Mouse (Mus musculus) CD4-positive naive resting alpha-beta T cell, adult 57 days (primary cell): ENCODE data around the gene Acot7. TPM values are rescaled to one million over a fixed set of nuclear protein-coding genes. Genes with fewer than 3 reads are reported as not detected.

ENCODE experiments used
- total RNA-seq: library from RNA; stranded (reverse); gene quantifications from one replicate; pipeline ENCODE4 v1.2.4, GENCODE M21; 2023

The Acot7 gene
- total RNA-seq: 8.2 TPM

GRCm38 (mm10) chr4:152177537-152178343, at the start of gene Acot7:
Acot7 (plus strand) TSS chr4:152178134.

GRCm38 (mm10) chr4:152151966-152152544, 25.9 kb upstream of the Acot7 start, which contains the start of gene Espn:
Espn (minus strand) TSS chr4:152152371.

DNA sequence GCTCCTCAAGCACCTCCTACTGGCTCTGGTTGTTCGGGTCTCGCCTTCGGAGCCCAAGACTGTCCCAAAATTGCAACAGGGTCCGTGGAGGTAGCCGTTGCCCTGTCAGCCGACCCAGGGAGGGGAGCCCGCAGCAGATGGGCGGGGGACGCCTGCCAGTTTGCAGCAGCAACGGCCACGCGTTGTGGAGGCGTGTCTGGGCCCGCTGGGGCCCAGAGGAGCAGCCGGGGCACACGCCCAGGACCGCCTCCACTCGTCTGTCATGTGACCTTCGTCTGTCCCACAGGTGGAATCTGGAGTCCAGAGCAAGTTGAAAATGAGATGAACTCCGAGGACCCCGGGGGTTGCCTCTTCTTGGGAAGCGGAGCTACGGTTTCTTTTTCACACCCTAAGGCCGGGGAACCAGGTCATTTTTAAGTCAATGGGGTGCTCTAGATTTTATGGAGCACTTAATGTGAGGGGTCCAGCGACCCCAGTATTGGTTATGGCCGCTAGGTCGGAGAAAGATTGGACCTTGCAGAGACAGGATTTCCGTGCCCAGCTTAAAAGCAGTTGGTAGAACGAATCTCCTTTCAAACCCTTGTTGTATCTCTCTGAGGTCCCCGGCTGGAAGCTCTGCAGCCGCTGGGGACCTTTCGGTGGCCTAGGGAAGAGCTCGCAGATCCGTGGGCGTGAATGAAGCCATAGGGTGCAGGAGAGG, 19.2 kb upstream of the Acot7 start, which contains the start of gene Hes2:
TSS of gene Hes2 (plus strand) at position 283 of the 700 bp plus-strand sequence.

GRCm38 (mm10) chr4:152273621-152274236, 95.8 kb downstream of the Acot7 start, which contains the start of gene Gpr153:
Gpr153 (plus strand) TSS chr4:152274232.

DNA sequence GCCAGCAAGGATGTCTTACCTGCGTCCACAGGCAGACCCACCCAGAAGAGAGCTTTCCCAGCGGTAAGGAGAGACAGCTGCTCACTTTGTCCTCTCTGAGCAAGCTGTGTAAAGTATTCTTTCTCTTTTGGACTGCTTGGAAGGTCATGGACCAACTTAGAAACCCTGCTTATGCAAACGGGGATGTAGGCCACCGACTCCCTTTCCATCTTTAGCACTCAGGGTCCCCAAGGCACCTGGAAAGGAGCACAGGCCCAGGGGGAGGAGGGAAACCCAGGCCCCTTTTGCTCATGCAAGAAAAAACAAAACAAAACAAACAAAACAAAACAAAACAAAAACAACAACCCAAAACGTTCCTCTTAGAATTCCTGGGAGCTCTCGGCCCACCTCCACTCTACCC, 113.6 kb downstream of the Acot7 start, which contains the start of gene Hes3:
TSS of gene Hes3 (minus strand) at position 101 of the 400 bp plus-strand sequence.

DNA sequence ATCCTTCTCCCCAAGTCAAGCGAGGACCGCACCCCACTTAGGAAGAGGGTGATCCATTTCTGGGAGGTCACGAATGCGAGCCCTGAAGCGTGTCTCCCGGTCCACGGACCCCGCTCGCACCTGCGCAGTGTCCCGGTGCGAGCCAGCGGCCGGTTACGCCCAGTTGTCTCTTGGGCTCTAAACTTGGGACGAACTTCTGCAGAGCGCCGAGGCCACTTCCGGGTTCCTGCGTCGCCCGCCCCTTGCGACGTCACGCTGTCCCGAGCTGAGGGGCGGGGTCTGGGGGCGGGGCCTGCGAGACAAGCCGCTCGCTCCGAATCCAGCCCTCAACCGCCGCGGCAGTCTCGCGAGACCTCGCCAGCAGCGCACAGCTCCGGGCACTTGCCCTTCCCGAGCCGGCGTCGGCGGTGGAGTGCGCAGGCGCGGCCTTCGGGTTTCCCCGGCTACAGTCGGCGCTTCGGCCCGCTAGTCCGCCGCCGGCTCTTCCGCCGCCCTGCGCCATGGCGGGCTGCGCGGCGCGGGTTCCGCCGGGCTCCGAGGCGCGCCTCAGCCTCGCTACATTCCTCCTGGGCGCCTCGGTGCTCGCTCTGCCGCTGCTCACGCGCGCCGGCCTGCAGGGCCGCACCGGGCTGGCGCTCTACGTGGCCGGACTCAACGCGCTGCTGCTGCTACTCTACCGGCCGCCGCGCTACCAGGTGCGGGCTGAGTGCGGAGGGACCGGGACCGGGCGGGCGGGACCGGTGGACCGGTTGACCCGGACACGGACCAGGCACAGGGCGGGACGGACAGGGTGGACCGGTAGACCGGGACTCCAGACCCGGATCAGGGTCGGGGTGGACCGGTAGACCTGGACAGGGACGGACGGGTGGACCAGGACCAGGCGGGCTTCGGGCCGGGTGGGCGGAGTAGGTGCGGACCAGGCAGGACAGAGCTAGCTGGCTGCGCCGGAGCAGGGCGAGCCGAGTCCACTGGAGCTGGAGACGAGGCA, 119.2 kb downstream of the Acot7 start, which contains the start of gene Icmt:
TSS of gene Icmt (plus strand) at position 354 of the 988 bp plus-strand sequence.

DNA sequence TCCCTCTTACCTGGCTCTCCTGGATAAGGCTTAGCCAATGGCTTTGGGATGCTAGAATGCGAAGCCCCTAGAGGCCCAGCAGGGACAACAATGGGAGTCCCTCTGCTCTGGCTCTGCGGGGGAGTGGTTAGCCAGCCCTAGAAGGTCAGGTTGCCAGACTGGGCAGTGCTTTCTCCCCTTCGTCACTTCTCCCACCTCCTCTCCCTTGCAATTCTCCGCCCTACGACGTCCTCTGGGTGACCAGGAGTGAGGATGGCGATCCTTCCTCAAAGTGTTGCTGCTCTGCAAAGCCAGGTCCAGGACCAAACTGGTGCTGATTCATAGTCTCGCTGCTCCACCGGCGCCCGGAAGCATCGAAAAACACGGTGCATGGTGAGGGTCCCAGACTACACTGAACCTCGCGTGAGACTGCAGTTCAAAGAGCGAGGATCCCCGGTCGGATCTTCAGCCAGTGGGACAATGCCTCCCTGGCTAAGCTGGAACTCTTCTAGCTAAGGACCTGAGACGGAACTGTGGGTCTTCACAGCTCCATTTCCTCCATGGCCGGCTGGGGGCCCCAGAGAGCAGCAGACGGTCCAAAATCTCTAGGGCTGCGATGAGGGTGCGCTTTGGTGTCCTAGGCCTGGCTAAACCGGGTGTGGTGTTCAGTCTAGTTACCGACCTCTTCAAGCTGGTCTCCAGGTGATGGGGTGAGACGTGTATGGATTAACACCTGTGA, 140.7 kb downstream of the Acot7 start, which contains the start of gene Rnf207:
TSS of gene Rnf207 (minus strand) at position 477 of the 718 bp plus-strand sequence.

Other genes starting within 250 kb of the Acot7 start
- gene Dnajc11, start 244.4 kb upstream of the Acot7 start, total RNA-seq: 60.5 TPM
- 50.4 TPM for gene Thap3, start 189.1 kb upstream of the Acot7 start, total RNA-seq
- 13.1 TPM for gene Phf13, start 181.9 kb upstream of the Acot7 start, total RNA-seq
- 29.4 TPM for gene Klhl21, start 169.3 kb upstream of the Acot7 start, total RNA-seq
- gene Zbtb48, start 150.5 kb upstream of the Acot7 start, total RNA-seq: 16.8 TPM
- gene Tas1r1, start 139.6 kb upstream of the Acot7 start, total RNA-seq: 0.21 TPM
- gene Nol9, start 138.8 kb upstream of the Acot7 start, total RNA-seq: 42.5 TPM
- 2.4 TPM for gene Plekhg5, start 105.6 kb upstream of the Acot7 start, total RNA-seq
- gene Tnfrsf25, start 62.2 kb upstream of the Acot7 start, total RNA-seq: 45.9 TPM
- gene Espn, start 25.8 kb upstream of the Acot7 start, total RNA-seq: 2.6 TPM
- gene Hes2, start 19.3 kb upstream of the Acot7 start, total RNA-seq: not detected
- 0.21 TPM for gene Gpr153, start 96.1 kb downstream of the Acot7 start, total RNA-seq
- not detected for gene Hes3, start 113.5 kb downstream of the Acot7 start, total RNA-seq
- 20.5 TPM for gene Icmt, start 119.1 kb downstream of the Acot7 start, total RNA-seq
- gene Rnf207, start 140.9 kb downstream of the Acot7 start, total RNA-seq: not detected
- gene Rpl22, start 147.6 kb downstream of the Acot7 start, total RNA-seq: 1,074 TPM
- gene Chd5, start 160.5 kb downstream of the Acot7 start, total RNA-seq: 0.09 TPM